Mouse (Mus musculus) kidney, postnatal 36 days (tissue): Measurements from ENCODE around the gene Serpina16.

ENCODE experiments used
- DNase-seq, 2 experiments: peaks; one replicate each; pipeline ENCODE4 v3.0.0; 2021 to 2022; ENCODE audit warnings: mixed read lengths in 2 of 2

The Serpina16 gene

GRCm38 (mm10) chr12:103656848-103657626 is 18.9 kb downstream of the Serpina16 start, which contains the start of gene Serpina6:
TSS of gene Serpina6 (minus strand) at chr12:103657212.
- DNase-seq, result no peak

- DNase-seq, result no peak
These were observed 20.6 kb downstream of the Serpina16 start for GRCm38 (mm10) chr12:103655123-103656044.

DNA sequence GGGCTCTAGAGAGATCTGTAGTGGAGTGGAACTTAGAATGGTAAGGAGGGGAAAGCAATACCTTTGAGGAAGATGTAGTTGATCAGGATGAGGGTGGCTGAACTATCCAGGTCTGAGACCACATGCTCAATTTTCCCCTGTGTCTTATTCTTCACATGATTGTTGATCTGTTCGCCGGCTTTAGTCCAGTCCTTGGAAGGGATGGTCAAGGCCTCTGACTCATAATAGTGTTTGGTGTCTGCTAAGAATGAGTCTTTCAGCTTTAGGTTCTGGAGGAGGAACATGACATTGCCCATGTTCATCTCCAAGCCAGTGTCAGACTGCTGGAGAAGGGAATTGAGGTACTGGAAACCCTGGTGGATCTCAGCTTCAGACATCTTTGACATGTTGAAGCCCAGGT is 22.1 kb downstream of the Serpina16 start:
- no peak for DNase-seq

- DNase-seq, result no peak
These were observed 29.6 kb downstream of the Serpina16 start for GRCm38 (mm10) chr12:103646314-103646713.

DNA sequence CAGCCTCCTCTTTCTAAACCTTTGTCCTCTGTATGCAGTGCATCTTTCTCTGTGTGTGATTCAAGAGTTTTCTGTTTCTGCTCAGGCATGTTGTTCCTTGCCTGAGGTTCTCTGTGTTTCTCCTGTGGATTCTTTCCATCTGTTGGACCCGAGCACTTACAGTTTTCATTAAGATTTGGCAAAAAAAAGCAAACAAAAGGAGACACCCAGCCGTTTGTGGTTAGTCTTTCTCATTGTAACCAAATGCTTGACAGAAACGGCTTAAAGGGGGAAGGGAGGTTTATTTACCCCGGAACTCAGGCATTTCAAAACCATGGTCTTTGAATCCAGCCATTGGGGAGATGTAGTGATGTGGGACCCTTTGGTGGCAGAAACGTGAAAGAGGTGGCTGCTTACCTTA is 31.3 kb downstream of the Serpina16 start:
- no peak for DNase-seq

DNA sequence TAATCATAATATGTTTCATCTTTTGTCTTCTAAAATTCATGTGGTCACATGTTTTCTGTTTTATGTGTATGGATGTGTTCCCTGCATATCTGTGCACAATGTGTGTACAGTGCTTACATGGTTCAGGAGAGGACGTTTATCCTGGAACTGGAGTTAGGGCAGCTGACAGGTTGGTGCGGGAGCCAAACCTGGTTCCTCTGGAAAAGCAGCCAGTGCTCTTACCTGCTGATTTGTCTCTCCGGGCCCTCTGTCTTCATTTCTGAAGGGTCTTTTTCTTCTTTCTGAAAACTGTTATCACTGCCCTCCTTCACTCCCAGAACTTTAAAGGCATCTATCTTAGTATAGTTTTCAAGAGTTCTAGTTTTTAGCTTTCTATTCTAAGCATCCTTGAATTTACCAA is 32.1 kb downstream of the Serpina16 start:
- DNase-seq, result no peak

DNA sequence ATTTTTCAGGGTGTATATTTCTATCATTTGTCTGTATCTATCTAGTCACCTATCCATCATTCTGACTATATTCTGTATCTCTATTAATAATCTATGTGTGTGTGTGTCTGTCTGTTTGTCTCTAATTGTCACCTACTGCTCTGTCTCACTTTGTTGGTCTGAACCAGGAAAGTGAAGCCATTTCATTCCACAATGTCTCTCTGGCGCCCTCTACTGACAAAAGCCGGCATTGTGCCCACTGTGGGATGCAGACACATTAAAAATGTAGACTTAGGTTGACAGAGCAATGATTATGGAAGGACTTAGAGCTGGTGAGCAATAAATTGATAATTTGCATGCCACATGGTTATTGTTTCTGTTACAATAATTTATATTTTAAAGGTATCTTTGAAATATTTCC is 32.6 kb downstream of the Serpina16 start:
- DNase-seq, result peak; percentile 69 to 93

DNA sequence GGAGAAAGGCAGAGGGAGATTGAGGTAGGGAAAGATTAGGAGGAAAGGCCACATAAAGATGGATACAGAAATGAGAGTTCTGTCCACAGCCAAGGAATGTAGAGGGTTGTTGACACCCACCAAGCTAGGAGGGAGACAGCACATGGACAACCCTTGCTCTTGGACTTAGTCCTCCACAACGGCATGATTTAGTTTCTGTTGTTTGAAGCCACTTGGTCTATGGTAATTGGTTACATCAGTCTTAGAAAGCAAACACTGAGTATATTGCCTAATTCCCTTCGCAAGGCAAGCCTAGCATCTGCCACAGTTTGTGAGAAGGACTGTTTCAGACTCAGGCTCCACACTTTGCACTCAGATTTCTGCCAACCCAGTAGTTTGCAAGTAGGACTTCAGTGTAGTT is 40.1 kb downstream of the Serpina16 start:
- no peak for DNase-seq

DNA sequence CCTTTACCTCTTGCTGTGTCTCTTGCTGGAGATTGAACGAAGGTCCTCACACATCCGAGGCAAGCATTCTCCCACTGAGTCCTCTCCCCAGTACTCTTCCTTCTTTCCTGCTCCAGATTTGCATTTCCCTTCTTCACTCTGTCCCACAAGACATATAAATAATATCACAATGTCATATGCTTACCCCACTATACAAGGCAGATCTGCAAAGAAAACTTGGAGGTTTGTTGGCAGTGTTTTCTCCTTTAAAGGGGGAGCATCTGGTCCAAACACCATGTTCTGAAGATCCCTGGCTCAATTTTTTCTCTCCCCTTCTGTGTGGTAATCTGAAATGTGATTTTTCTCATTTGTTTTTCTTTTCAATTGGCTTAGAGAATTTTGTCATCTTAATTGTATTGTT is 41.5 kb downstream of the Serpina16 start:
- DNase-seq, result no peak

DNA sequence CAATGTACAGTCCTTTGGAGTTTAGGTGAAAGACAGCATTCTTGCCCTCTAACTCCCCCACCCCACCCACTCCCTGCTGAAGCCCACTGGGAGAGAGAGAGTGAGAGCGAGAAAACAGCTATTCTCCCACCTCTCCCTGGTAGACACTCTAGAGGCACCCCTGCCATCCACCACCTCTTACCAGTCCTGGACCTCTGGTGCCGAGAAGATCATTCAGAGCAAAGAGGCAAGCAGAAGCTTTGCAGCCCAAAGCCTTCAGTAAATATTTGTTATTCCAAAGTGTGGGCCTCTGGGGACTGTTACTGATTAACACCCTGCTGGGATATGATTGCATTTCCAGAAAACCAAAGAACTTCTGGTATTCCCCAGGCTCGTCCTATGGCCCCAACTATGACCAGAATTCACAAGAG is 44.7 kb downstream of the Serpina16 start, which contains the start of gene Serpina10:
Serpina10 (minus strand) TSS at position 242 of the 410 bp plus-strand sequence.
- no peak for DNase-seq
